Mouse (Mus musculus) ES-E14 (cell line): Measurements from ENCODE around the gene Nppb.

Experiments used
- CHD2 ChIP-seq: IDR thresholded peaks from 2 replicates; pipeline ENCODE4 v1.6.1; 2014; ENCODE audit warnings: mild to moderate bottlenecking, low read depth, low read length, inconsistent platforms
- ZC3H11A ChIP-seq: IDR thresholded peaks from 2 replicates; pipeline ENCODE4 v1.6.1; 2012; ENCODE audit warnings: low read depth, mild to moderate bottlenecking, inconsistent platforms, low read length, borderline replicate concordance

DNA sequence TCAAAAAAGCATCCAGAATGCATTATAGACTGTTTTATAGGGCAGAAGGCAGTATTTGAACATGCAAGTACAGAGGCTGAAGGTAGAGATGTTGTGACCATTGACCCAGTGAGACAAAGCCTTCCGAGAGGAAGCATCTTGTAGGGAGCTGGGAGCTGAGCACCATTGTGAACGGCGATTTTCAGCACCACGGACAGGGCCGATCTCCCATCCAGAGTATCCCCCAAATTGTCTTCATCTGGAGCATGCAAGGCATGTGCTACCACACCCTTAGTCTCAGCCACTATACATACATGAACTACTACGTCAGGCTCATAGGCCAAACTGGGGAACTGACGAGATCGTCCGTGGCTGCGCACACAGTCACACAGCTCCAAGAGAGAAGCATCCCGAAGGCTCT, 28.4 kb upstream of the Nppb start:
- TF ChIP-seq CHD2, result no peak
- TF ChIP-seq ZC3H11A, result no peak
